Mouse (Mus musculus): ENCODE data around the gene Supv3l1. TPM values are rescaled to one million over a fixed set of nuclear protein-coding genes. Genes with fewer than 3 reads are reported as not detected.

The Supv3l1 gene
- total RNA-seq, 1 experiment from 2014 or later = 17.5 TPM

GRCm38 (mm10) chr10:62419422-62419821, 30.1 kb downstream of the Supv3l1 start:
- ATAC-seq (ENCODE audit: extremely low read depth, insufficient number of reproducible peaks, low FRiP score, poor library complexity, severe bottlenecking) = no peak

- ATAC-seq (ENCODE audit: extremely low read depth, insufficient number of reproducible peaks, low FRiP score, poor library complexity, severe bottlenecking) = no peak
Measured at GRCm38 (mm10) chr10:62418831-62419356, 30.6 kb downstream of the Supv3l1 start.

GRCm38 (mm10) chr10:62413606-62413982, 35.9 kb downstream of the Supv3l1 start:
- no peak for ATAC-seq (ENCODE audit: extremely low read depth, insufficient number of reproducible peaks, low FRiP score, poor library complexity, severe bottlenecking)

GRCm38 (mm10) chr10:62412906-62413605, 36.5 kb downstream of the Supv3l1 start:
- ATAC-seq (ENCODE audit: extremely low read depth, insufficient number of reproducible peaks, low FRiP score, poor library complexity, severe bottlenecking) = no peak

- no peak for ATAC-seq (ENCODE audit: extremely low read depth, insufficient number of reproducible peaks, low FRiP score, poor library complexity, severe bottlenecking)
Measured at GRCm38 (mm10) chr10:62411431-62412410, 37.8 kb downstream of the Supv3l1 start.

GRCm38 (mm10) chr10:62410943-62411342, 38.6 kb downstream of the Supv3l1 start:
- peak; percentile 54; the same call in 1 of the 2 replicates for ATAC-seq (ENCODE audit: extremely low read depth, insufficient number of reproducible peaks, low FRiP score, poor library complexity, severe bottlenecking)

GRCm38 (mm10) chr10:62404901-62405300, 44.6 kb downstream of the Supv3l1 start:
- ATAC-seq (ENCODE audit: extremely low read depth, insufficient number of reproducible peaks, low FRiP score, poor library complexity, severe bottlenecking) = no peak

GRCm38 (mm10) chr10:62401641-62402111, 47.9 kb downstream of the Supv3l1 start:
- no peak for ATAC-seq (ENCODE audit: extremely low read depth, insufficient number of reproducible peaks, low FRiP score, poor library complexity, severe bottlenecking)

- no peak for ATAC-seq (ENCODE audit: extremely low read depth, insufficient number of reproducible peaks, low FRiP score, poor library complexity, severe bottlenecking)
Measured at GRCm38 (mm10) chr10:62383011-62383410, 66.5 kb downstream of the Supv3l1 start.

GRCm38 (mm10) chr10:62380936-62381335, 68.6 kb downstream of the Supv3l1 start:
- no peak for ATAC-seq (ENCODE audit: extremely low read depth, insufficient number of reproducible peaks, low FRiP score, poor library complexity, severe bottlenecking)

- no peak for ATAC-seq (ENCODE audit: extremely low read depth, insufficient number of reproducible peaks, low FRiP score, poor library complexity, severe bottlenecking)
Measured at GRCm38 (mm10) chr10:62379808-62380207, 69.7 kb downstream of the Supv3l1 start, which contains the start of gene Hk1. TSS of gene Hk1 (minus strand) at chr10:62379908.

Other genes with a start within 250 kb of the Supv3l1 start
- 0.23 TPM in 1 of 2 replicates, not detected in the other for gene Tspan15, start 218.5 kb downstream of the Supv3l1 start, total RNA-seq (2017)
- gene Tacr2, start 197.3 kb downstream of the Supv3l1 start, total RNA-seq (2017) = not detected in 2 replicates
- gene Hk1, start 69.8 kb downstream of the Supv3l1 start, total RNA-seq (2017) = 37.8 and 43.8 TPM in 2 replicates
- gene Hkdc1, start 27.2 kb downstream of the Supv3l1 start, total RNA-seq (2017) = not detected in 2 replicates
- gene 4930507D05Rik, start 249 bp downstream of the Supv3l1 start, total RNA-seq (2017) = 0.23 TPM in 1 of 2 replicates, not detected in the other
- gene Vps26a, start 37.1 kb upstream of the Supv3l1 start, total RNA-seq (2017) = 54.8 and 64.8 TPM in 2 replicates
- 2,014 and 2,052 TPM in 2 replicates for gene Srgn, start 77.7 kb upstream of the Supv3l1 start, total RNA-seq (2017)
- 27.3 and 33.1 TPM in 2 replicates for gene Kif1bp, start 128.7 kb upstream of the Supv3l1 start, total RNA-seq (2017)
- 80.7 and 87.6 TPM in 2 replicates for gene Ddx21, start 152.5 kb upstream of the Supv3l1 start, total RNA-seq (2017)
- 107 and 116 TPM in 2 replicates for gene Ddx50, start 201.5 kb upstream of the Supv3l1 start, total RNA-seq (2017)

All from neutrophil, adult 5-6 weeks (primary cell).